Comparison of ENCODE assay signal across 13 mouse cellular contexts in genomic region chr3:60407906-60408305, GRCm38 (mm10).
DNase-seq lines count a peak whose midpoint lies in the region; ATAC-seq and TF ChIP-seq lines count a peak whose summit lies in the region.
"Had no signal": no experiment of that assay in that cellular context is flagged by ENCODE, and none has a peak within 500 bp of the region (broad histone marks: within the 10 kb centered on the region; RNA-seq: fewer than 3 reads in every experiment).

No protein-coding gene starts in this region.

- no peak for TF ChIP-seq CTCF in lung, embryonic 14.5 days (IDR thresholded peaks at IDR 0.05; ENCODE audit: low read depth)
- TF ChIP-seq CTCF in lung, postnatal 0 days (IDR thresholded peaks at IDR 0.05): no peak
- no peak for TF ChIP-seq CTCF in intestine, postnatal 0 days (IDR thresholded peaks at IDR 0.05; ENCODE audit: low read depth)

- WGBS in lung, embryonic 14.5 days: 55% methylated on average over 1 of the region's 1 CpGs
- WGBS in lung, postnatal 0 days: 33% methylated on average over 1 of the region's 1 CpGs
- WGBS in liver, embryonic 13.5 days (ENCODE audit: insufficient replicate concordance): 39% methylated on average over 1 of the region's 1 CpGs
- WGBS in intestine, postnatal 0 days: 73% methylated on average over 1 of the region's 1 CpGs
- 75% methylated on average over 1 of the region's 1 CpGs for WGBS in forebrain, embryonic 12.5 days

- TF ChIP-seq EP300 in lung, postnatal 0 days (IDR thresholded peaks at IDR 0.05): no peak

- no peak for DNase-seq in lung, embryonic 14.5 days
- DNase-seq in lung, postnatal 0 days (ENCODE audit: low spot score): no peak
- DNase-seq in T-cell, adult 2 months (ENCODE audit: low spot score): peak; percentile 24
- no peak for DNase-seq in liver, embryonic 13.5 days
- DNase-seq in right cerebral cortex, adult 18-20 months: no peak
- DNase-seq: embryo, embryonic 11 days had no signal

- no peaks in the 10 kb centered on the region for H3K9me3 ChIP-seq in lung, embryonic 14.5 days (ENCODE audit: low read depth, low read length)
- H3K9me3 ChIP-seq in lung, postnatal 0 days (ENCODE audit: low read length): no peaks in the 10 kb centered on the region
- no peaks in the 10 kb centered on the region for H3K9me3 ChIP-seq in liver, embryonic 13.5 days (replicated peaks)
- H3K9me3 ChIP-seq in intestine, postnatal 0 days (ENCODE audit: control insufficient read depth): no peaks in the 10 kb centered on the region
- no peaks in the 10 kb centered on the region for H3K9me3 ChIP-seq in forebrain, embryonic 12.5 days
- H3K9me3 ChIP-seq: forebrain, embryonic 13.5 days; heart, embryonic 10.5 days; hindbrain, embryonic 10.5 days; neural tube, embryonic 13.5 days had no signal

- ATAC-seq in lung, embryonic 14.5 days (ENCODE audit: insufficient read depth): no peak
- ATAC-seq in lung, postnatal 0 days: no peak
- 0 out of 2 replicates have a peak, but pooled peaks have one; percentile 39 for ATAC-seq in liver, embryonic 13.5 days (ENCODE audit: low read depth)
- peak; percentile 56; the same call in 1 of the 2 replicates for ATAC-seq in neutrophil, adult 5-6 weeks (ENCODE audit: extremely low read depth, insufficient number of reproducible peaks, low FRiP score, poor library complexity, severe bottlenecking)
- no peak for ATAC-seq in intestine, postnatal 0 days
- ATAC-seq in forebrain, embryonic 12.5 days (ENCODE audit: low FRiP score): no peak
- ATAC-seq: forebrain, embryonic 13.5 days had no signal

- no peaks in the 10 kb centered on the region for H3K4me1 ChIP-seq in lung, embryonic 14.5 days (ENCODE audit: insufficient read depth)
- peaks cover 3% of the 10 kb centered on the region; the same call in 1 of the 2 replicates for H3K4me1 ChIP-seq in lung, postnatal 0 days (ENCODE audit: insufficient read depth, low read depth, low read length)
- peaks cover 14% of the 10 kb centered on the region for H3K4me1 ChIP-seq in liver, embryonic 13.5 days (replicated peaks)
- no peaks in the 10 kb centered on the region for H3K4me1 ChIP-seq in intestine, postnatal 0 days (replicated peaks; ENCODE audit: control insufficient read depth, insufficient read depth, low read length)
- no peaks in the 10 kb centered on the region for H3K4me1 ChIP-seq in forebrain, embryonic 12.5 days
- H3K4me1 ChIP-seq: forebrain, embryonic 13.5 days; hindbrain, embryonic 10.5 days; neural tube, embryonic 13.5 days had no signal

- no peak overlapping the region for H3K9ac ChIP-seq in lung, embryonic 14.5 days
- no peak overlapping the region for H3K9ac ChIP-seq in lung, postnatal 0 days (replicated peaks; ENCODE audit: low read depth)
- H3K9ac ChIP-seq in liver, embryonic 13.5 days: no peak overlapping the region
- H3K9ac ChIP-seq in intestine, postnatal 0 days (ENCODE audit: low read depth, low read length): no peak overlapping the region
- no peak overlapping the region for H3K9ac ChIP-seq in forebrain, embryonic 12.5 days
- H3K9ac ChIP-seq: forebrain, embryonic 13.5 days; neural tube, embryonic 13.5 days had no signal

- no peaks in the 10 kb centered on the region for H3K36me3 ChIP-seq in lung, embryonic 14.5 days (ENCODE audit: insufficient read depth)
- no peaks in the 10 kb centered on the region for H3K36me3 ChIP-seq in lung, postnatal 0 days (ENCODE audit: insufficient read depth, low read length)
- no peaks in the 10 kb centered on the region for H3K36me3 ChIP-seq in liver, embryonic 13.5 days
- H3K36me3 ChIP-seq in intestine, postnatal 0 days (ENCODE audit: control insufficient read depth, insufficient read depth): no peaks in the 10 kb centered on the region
- no peaks in the 10 kb centered on the region for H3K36me3 ChIP-seq in forebrain, embryonic 12.5 days (replicated peaks)
- H3K36me3 ChIP-seq: heart, embryonic 10.5 days; hindbrain, embryonic 10.5 days; neural tube, embryonic 13.5 days had no signal

- H3K4me3 ChIP-seq in lung, embryonic 14.5 days (ENCODE audit: low read depth, low read length): no peak overlapping the region
- H3K4me3 ChIP-seq in lung, postnatal 0 days (ENCODE audit: low read depth, low read length): no peak overlapping the region
- H3K4me3 ChIP-seq in liver, embryonic 13.5 days (replicated peaks): no peak overlapping the region
- H3K4me3 ChIP-seq in intestine, postnatal 0 days (ENCODE audit: low read depth, low read length): no peak overlapping the region
- no peak overlapping the region for H3K4me3 ChIP-seq in forebrain, embryonic 12.5 days (replicated peaks)
- H3K4me3 ChIP-seq: forebrain, embryonic 13.5 days; hindbrain, embryonic 10.5 days; neural tube, embryonic 13.5 days had no signal

- H3K27me3 ChIP-seq in lung, embryonic 14.5 days (ENCODE audit: insufficient read depth, low read length): no peaks in the 10 kb centered on the region
- no peaks in the 10 kb centered on the region for H3K27me3 ChIP-seq in lung, postnatal 0 days (replicated peaks; ENCODE audit: insufficient read depth, low read length)
- no peaks in the 10 kb centered on the region for H3K27me3 ChIP-seq in liver, embryonic 13.5 days
- no peaks in the 10 kb centered on the region for H3K27me3 ChIP-seq in intestine, postnatal 0 days (replicated peaks; ENCODE audit: control insufficient read depth, insufficient read depth, low read length)
- no peaks in the 10 kb centered on the region for H3K27me3 ChIP-seq in forebrain, embryonic 12.5 days
- H3K27me3 ChIP-seq: forebrain, embryonic 13.5 days; neural tube, embryonic 13.5 days had no signal

- H3K4me2 ChIP-seq in lung, embryonic 14.5 days: no peak overlapping the region
- no peak overlapping the region for H3K4me2 ChIP-seq in lung, postnatal 0 days (replicated peaks; ENCODE audit: low read depth, low read length)
- H3K4me2 ChIP-seq in liver, embryonic 13.5 days: no peak overlapping the region
- no peak overlapping the region; the same call in 1 of the 2 replicates for H3K4me2 ChIP-seq in intestine, postnatal 0 days (replicated peaks; ENCODE audit: low read depth)
- no peak overlapping the region for H3K4me2 ChIP-seq in forebrain, embryonic 12.5 days
- H3K4me2 ChIP-seq: forebrain, embryonic 13.5 days had no signal

- peak overlapping the region; percentile 13; the same call in 1 of the 2 replicates for H3K27ac ChIP-seq in lung, embryonic 14.5 days (ENCODE audit: low read depth)
- H3K27ac ChIP-seq in lung, postnatal 0 days (ENCODE audit: low read length): no peak overlapping the region; the same call in 1 of the 2 replicates
- peak overlapping the region; percentile 70 for H3K27ac ChIP-seq in liver, embryonic 13.5 days
- no peak overlapping the region for H3K27ac ChIP-seq in intestine, postnatal 0 days (ENCODE audit: low read depth, low read length)
- H3K27ac ChIP-seq in forebrain, embryonic 12.5 days: no peak overlapping the region
- H3K27ac ChIP-seq: forebrain, embryonic 13.5 days; hindbrain, embryonic 10.5 days; neural tube, embryonic 13.5 days had no signal

Comparison
In these comparisons a context has a peak if more than half of its experiments do, and no peak if none do; other contexts are left out.
1. H3K27ac ChIP-seq: peak in lung, embryonic 14.5 days (single experiment) and liver, embryonic 13.5 days (single experiment); none in lung, postnatal 0 days (single experiment), intestine, postnatal 0 days (single experiment) and forebrain, embryonic 12.5 days (single experiment).
2. ATAC-seq: peak in liver, embryonic 13.5 days (single experiment) and neutrophil, adult 5-6 weeks (single experiment); none in lung, embryonic 14.5 days (single experiment), lung, postnatal 0 days (single experiment), intestine, postnatal 0 days (single experiment) and forebrain, embryonic 12.5 days (single experiment).